Mouse (Mus musculus) kidney, adult 2 months (tissue): ENCODE data around the gene Cckbr.

Experiments used
- CTCF ChIP-seq: fragments of 200-500 bp; conservative IDR thresholded peaks from 2 replicates; pipeline ENCODE4 v1.5.1; 2011; ENCODE audit warnings: low read depth, mild to moderate bottlenecking, control low read depth, low read length, moderate library complexity, mixed read lengths; ENCODE audit not compliant: insufficient read depth, insufficient read length
- POLR2A ChIP-seq: fragments of 200-500 bp; IDR thresholded peaks from one replicate; pipeline ENCODE4 v1.6.1; 2011; ENCODE audit warnings: low read depth, low read length, control low read depth

DNA sequence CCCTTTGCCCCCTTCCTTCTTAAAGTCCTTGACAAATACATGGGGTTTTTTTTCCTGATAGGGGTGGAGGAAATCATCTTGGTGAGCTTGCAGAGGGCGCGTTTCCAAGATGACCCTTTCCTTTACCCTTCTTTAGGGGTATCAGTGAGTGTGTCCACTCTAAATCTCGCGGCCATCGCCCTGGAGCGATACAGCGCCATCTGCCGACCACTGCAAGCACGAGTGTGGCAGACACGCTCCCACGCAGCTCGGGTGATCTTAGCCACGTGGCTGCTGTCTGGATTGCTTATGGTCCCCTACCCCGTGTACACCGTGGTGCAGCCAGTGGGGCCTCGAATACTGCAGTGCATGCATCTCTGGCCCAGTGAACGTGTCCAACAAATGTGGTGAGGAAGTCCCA lies 8.3 kb downstream of the Cckbr start:
- no peak for TF ChIP-seq CTCF
- no peak for TF ChIP-seq POLR2A
